Mouse (Mus musculus): ENCODE measurements around the gene Trub2.

- TF ChIP-seq CTCF (IDR thresholded peaks at IDR 0.05; ENCODE audit: extremely low read depth, insufficient read depth, low read length), result no peak
- TF ChIP-seq POLR2A (IDR thresholded peaks at IDR 0.05; ENCODE audit: extremely low read depth, insufficient read depth, low read length), result peak; percentile 79
Observed at GRCm38 (mm10) chr2:29826926-29827708, 38.8 kb upstream of the Trub2 start.

Data from cortical plate, adult 2 months (tissue).